Mouse (Mus musculus): Measurements from ENCODE around the gene Helb. TPM values are rescaled to one million over a fixed set of nuclear protein-coding genes. Genes with fewer than 3 reads are reported as not detected.
"Not testable (repeated sequence)": the region's sequence is repeated elsewhere in the genome, so short reads cannot be mapped to it uniquely, and the experiment has no call there.

Helb gene
- total RNA-seq (2015) = 15.1 and 18.4 TPM in 2 replicates
- 29.2 and 34.2 TPM in 2 replicates for total RNA-seq (2017)

DNA sequence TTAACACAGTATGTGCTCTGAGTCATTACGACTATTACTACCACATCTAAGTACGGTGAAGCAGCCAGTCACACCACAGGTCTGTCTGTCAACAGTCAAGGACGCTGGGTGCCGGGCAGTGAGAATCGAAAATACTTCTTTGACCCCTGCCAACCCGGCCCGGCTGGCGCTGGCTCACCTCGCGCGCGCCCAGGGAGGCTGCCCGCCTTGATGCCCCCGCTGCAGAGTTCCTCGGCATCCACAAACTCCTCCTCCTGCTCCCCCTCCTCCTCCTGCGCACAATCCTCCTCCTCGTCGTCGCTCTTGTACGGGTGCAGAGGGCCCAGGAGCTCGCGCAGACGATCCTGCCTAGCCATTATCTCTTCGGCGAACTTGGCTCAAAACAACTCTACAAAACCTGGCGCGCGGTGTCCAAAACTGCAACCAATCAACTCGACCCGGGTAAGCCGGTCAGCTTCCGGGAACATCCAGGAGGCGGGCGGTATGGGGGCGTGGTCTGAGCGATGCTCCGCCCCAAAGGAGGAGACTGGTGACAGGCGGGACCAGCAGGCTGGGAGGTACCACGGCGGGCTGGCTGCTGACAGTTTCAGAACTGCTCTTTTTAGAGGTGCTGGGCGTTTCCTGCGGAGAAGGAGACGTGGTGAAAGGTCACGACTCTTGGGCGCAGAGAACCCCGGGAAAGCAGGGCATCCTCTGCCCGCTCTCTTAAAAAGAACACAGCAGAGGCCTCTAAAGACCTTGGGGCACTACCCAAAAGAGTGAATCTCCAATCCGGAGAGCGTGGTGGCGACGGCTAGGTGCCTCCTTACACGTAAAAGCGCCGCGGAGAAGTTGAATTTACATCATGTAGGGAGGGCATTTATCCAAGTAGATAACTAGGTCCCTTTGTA lies at the start of gene Helb:
TSS of gene Helb (minus strand) at position 481 of the 890 bp plus-strand sequence.
- ATAC-seq (replicated peaks; ENCODE audit: poor library complexity) = peak; percentile 92

GRCm38 (mm10) chr10:120160533-120160932 lies 47.7 kb upstream of the Helb start:
- ATAC-seq (replicated peaks; ENCODE audit: poor library complexity) = no peak

GRCm38 (mm10) chr10:120153911-120154310 lies 41.1 kb upstream of the Helb start:
- ATAC-seq (replicated peaks; ENCODE audit: poor library complexity) = no peak

GRCm38 (mm10) chr10:120151672-120152071 lies 38.9 kb upstream of the Helb start:
- ATAC-seq (replicated peaks; ENCODE audit: poor library complexity) = no peak

DNA sequence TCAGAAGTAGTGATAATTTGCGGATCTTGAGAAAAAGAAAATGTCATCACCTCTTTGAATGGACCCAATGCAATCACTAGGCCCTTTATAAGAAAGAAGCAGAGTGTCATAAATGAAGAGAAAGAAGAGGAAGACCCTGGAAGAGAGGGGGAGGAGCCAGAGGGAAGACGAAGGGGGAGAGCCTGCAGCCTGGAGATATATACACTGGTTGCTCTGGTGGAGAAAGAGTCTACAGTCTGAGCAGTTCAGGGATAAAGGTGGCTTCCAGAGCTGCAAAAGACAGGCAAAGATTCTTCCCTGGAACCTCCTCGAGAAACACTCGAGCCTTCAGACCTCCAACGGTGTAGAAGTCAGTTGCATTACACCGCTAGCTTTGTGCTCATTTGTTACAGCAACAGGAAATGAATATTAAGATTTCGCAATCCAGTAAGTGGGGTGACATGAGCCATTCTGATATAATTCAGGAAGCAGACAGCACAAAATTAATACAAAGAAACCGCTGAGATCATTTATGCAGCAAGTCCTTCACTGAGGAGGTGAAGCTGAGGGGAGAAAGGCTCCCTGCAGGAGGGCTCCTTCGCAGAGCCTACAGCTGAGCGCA lies 28.2 kb upstream of the Helb start:
- ATAC-seq (replicated peaks; ENCODE audit: poor library complexity) = peak; percentile 85

GRCm38 (mm10) chr10:120140193-120140592 lies 27.4 kb upstream of the Helb start:
- peak; percentile 39 for ATAC-seq (replicated peaks; ENCODE audit: poor library complexity)

DNA sequence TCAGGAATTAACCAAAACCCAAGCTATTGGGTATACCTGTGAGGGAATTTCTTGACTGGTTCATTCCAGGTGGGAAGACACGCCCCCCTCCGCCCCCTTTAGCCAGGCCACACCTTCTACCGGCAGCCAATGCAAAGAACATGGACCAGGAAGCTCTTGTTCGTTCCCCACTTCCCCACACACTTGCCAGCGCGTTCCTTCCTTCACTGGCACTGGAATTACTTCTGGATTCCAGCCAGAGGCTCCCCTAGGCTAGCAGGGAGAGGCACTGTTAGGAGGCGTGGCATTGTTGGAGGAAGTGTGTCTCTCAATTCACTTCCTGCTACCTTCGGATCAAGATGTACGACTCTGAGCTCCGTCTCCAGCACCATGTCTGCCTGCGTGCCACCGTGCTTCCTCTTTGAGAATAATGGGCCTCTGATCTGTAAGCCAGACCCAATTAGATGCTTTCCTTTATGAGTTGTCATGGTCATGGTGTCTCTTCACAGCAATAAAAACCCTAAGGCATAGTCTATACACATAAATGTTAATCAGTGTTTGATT lies 23.3 kb upstream of the Helb start:
- peak; percentile 68 for ATAC-seq (replicated peaks; ENCODE audit: poor library complexity)

GRCm38 (mm10) chr10:120133697-120134096 lies 20.9 kb upstream of the Helb start:
- ATAC-seq (replicated peaks; ENCODE audit: poor library complexity) = no peak

DNA sequence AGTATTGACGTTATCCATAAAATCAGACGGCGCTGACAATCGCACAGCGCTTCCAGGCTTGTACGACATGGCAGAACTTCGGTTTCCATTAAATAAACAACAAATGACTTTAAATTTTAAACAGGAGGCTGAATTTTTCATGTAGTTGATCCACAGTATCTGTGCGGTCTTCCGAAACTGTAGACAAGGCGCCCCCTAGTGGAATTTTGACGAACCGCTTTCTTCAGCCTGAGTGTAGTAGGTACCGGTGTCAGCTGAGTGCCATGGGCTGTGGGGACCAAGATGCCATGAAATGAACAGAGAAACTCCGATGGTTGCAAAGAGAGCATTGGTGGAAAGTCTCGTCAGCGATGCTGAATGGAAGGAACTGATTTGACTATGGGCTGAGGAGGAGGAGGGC lies 17.8 kb upstream of the Helb start:
- peak; percentile 82 for ATAC-seq (replicated peaks; ENCODE audit: poor library complexity)

GRCm38 (mm10) chr10:120128601-120129277 lies 16.0 kb upstream of the Helb start:
- ATAC-seq (replicated peaks; ENCODE audit: poor library complexity) = peak; percentile 28; the same call in 1 of the 2 replicates

DNA sequence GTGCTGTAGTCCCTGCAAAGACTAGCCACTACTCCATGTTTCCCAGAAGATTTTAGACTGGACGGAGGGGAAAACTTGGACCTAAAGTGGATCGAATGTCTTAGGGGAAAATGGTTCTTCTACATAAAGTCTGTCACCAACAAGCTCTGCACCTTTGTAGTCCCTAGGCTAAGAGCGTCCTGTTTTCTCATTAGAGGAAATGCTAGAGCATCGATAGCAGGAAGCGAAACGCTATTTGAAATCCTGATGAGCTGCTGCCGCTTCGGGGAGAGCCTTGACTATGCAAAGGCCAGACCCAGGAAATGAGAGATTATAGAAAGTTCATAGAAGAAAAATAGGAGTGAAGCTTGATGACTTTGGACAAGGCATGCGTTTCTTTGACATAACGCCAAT lies 12.7 kb upstream of the Helb start:
- peak; percentile 60 for ATAC-seq (replicated peaks; ENCODE audit: poor library complexity)

- ATAC-seq (replicated peaks; ENCODE audit: poor library complexity) = peak; percentile 92
Observed at GRCm38 (mm10) chr10:120124801-120125464, 12.1 kb upstream of the Helb start.

GRCm38 (mm10) chr10:120123721-120124120 lies 10.9 kb upstream of the Helb start:
- ATAC-seq (replicated peaks; ENCODE audit: poor library complexity) = peak; percentile 42

DNA sequence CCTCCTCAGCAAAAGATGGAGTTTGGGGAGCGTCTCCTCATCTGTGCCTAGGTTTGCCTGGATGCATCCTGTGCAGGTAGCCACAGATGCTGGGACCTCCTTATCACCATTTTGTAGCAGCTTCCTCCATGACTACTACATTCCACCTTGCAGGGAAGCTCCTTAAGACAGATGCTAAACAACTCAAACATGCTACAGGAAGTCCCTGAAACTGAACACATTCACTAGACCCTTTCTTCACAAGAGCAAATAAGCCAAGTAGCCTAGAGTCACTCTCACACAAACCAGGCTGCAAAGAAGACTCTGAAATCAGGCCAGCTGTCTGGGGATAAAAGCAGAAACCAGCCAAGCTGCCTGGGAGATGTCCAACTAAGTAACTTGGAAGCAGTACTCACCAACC lies 2.5 kb upstream of the Helb start:
- no peak for ATAC-seq (replicated peaks; ENCODE audit: poor library complexity)

GRCm38 (mm10) chr10:120114493-120114892 lies 1.7 kb upstream of the Helb start:
- no peak for ATAC-seq (replicated peaks; ENCODE audit: poor library complexity)

- ATAC-seq (replicated peaks; ENCODE audit: poor library complexity) = no peak
Observed at GRCm38 (mm10) chr10:120113980-120114379, 1.2 kb upstream of the Helb start.

GRCm38 (mm10) chr10:120113482-120113881 lies 695 bp upstream of the Helb start:
- ATAC-seq (replicated peaks; ENCODE audit: poor library complexity) = not testable (repeated sequence)

DNA sequence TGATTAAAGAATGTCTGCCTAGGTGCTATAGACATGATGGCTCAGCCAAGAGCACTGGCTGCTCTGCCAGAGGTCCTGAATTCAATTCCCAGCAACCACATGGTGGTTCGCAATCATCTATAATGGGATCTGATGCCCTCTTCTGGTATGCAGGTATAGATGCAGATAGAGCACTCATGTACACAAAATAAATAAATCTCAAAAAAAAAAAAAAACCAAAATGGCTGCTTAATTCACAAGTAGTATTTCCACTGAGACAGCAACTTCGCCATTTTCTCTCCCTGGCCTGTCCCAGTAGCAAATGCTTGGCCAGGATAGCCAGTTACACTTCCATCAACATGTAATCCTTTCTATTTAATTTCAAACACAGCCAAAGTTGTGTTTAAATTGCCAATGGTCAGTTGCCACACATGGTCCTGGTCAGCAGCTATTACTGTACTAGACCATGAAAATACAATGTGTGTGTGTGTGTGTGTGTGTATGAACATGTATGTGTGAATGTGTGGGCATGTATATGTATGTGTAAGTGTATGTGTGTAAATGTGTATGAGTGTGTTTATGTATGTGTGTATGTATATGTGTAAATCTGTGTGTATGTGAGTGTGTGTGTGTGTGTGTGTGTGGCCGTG lies 982 bp downstream of the Helb start:
- no peak for ATAC-seq (replicated peaks; ENCODE audit: poor library complexity)

DNA sequence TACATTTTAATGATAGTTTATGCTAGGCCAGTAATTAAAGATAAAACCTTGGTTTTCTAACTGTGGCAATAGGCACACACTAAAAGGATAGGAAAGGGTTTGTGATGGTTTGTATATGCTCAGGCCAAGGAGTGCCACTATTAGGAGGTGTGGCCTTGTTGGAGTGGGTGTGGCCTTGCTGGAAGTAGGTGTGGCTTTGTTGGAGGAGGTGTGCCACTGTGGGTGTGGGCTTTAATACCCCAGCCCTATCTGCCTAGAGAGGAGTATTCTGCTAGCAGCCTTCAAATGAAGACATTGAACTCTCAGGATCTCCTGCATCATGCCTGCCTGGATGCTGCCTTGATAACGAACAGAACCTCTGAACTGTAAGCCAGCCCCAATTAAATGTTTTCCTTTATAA lies 12.0 kb downstream of the Helb start:
- no peak for ATAC-seq (replicated peaks; ENCODE audit: poor library complexity)

DNA sequence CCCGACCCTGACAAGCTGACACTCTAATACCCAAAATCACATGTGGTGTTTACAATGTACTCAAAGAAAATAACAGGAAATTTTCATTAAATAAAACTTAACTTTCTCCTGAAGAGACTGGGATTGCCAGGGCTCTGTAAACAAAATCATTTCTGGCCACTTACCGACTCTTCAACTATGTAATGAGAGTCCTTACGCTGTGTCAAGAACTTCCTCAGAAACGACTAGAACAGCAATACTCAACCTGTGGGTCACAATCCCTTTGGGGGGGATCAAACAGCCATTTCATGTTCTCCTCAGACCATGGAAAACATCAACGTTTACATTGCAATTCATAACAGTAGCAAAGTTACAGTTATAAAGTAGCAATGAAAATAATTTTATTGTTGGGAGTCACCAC lies 15.2 kb downstream of the Helb start:
- ATAC-seq (replicated peaks; ENCODE audit: poor library complexity) = no peak

All from megakaryocyte progenitor cell, adult 5-6 weeks (primary cell).